Mouse (Mus musculus): Measurements from ENCODE around the gene Tlr9.

Gene Tlr9

DNA sequence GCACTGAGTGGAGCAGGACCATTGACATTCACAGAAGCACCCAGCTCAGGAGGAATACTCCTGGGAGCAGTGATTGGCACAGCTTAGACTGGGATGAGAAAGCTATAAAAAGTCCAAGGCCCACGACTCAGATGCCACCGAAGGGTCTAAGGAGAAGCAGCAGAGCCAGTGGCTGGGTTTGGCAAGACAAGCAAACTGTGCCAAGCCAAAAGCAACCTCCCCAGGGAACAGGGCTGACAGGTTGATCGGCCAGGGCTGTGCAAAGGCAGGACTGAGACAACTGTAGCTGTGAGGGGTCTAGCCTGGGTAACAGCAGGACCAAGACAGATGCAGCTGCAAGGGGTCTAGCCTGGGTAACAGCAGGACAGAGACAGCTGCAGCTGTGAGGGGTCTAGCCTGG lies 10.6 kb downstream of the Tlr9 start:
- no peak for DNase-seq

DNA sequence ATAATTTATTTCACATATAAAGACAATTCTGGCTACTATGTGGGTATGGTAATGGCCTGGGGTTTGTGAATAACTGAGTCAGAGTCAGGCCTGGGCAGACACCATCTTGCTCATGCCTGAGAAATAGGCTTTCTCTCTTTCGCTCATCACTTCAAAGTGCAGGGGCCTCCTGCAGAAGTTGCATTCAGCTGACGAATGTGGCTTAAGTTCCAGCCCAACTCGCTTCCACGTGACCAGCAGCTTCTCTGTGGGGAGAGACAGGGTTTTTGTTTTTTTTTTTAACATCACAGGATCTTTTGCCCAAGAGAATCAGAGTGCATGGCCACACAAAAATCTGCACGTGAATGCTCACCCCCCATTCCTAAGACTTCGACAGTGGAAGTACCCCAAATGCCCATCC lies 11.6 kb downstream of the Tlr9 start:
- no peak for DNase-seq

DNA sequence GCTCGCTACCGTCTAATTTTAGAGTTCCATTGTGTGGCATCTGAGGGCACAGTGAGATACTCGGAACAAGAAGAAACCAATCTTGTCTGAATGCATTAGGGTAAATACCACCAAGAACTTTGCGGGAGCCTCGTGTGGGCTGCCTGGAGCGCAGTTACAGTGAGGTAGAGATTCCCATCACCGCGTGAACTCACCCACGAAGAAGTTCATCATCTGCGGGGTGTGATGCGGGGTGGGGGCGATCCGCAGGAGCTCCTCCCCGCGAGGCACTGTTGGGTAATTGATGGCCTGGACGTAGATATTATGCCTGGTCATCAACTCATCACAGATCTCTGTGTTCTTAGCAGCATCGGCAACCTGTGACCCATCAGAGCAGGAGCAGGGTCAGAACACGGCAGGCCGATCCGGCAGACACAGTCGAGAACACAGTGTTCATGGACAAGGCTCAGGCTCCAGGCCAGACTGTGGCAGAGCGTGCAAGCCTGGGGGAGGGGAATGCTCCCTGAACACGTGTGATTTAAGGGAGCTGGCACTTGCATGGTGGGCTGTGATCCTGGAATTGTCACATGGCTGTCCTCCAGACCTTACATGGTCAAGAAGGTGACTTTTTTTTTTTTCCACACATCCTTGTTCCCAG lies 12.9 kb downstream of the Tlr9 start:
- DNase-seq, result no peak

DNA sequence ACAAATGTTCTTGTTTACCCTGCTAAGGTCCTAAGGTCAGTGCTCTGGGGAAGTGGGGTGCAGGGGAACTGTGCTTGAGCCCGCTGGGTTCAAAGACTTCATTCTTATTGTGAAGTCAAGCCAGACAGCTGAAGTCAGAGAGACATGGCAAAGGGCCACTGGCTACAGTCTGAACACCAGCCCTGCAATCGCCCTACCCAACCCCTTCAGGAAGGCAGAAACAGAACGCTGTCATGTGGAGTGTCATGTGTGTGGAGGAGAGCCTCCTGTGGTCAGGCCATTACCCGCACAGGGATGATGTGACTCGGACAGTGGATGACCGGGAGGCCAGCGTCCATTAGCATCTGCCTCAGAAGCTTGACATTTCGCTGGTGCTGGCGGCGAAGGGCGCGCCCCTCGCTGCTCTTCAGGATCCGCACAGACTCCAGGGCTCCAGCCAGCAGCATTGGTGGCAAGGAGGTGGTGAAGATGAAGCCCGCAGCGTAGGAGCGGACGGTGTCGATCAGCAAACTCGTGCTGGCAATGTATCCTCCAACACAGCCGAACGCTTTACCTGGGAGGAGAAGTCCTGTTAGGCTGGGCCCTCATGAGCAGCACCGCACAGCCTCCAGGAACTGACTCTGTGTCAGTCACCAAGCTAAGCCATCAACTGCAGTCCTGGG lies 13.9 kb downstream of the Tlr9 start:
- no peak for DNase-seq

DNA sequence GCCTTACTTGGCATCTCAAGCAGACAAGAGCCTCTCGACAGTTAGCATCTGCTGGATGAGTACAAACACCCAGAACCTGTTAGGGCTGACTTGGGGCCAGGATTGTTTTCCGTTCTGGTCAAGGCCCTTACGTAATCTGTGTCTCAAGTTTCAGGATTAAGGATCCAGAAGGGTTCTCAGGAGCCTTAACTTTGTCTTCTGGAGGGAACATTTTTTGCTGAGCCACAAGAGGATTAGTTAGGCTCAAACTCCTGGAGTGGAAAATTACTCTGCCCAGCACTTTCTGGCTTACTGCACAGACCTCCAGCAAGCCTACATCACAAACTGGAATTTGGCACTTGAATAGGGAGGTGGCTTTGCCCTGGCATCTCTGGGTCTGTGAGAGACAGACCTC lies 14.4 kb downstream of the Tlr9 start:
- DNase-seq, result no peak

DNA sequence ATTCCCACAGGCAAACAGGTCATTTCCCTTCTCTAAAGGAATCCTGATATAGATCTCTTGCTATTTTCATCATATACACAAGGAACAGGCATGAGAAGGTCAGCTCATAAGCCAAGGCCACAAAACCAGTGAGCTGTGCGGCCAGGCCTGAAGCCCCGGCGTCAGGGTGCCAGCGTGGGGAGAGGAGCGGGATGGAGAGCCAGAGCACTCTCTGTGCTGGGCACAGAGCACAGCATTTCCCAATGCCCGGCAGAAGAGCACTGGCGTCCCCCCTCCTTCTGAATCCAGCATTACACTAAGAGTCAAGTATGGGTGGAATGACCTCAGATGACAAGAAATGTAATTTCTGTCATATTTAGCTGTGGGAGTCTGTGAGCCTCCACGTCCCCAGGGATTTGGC lies 15.0 kb downstream of the Tlr9 start:
- DNase-seq, result no peak

DNA sequence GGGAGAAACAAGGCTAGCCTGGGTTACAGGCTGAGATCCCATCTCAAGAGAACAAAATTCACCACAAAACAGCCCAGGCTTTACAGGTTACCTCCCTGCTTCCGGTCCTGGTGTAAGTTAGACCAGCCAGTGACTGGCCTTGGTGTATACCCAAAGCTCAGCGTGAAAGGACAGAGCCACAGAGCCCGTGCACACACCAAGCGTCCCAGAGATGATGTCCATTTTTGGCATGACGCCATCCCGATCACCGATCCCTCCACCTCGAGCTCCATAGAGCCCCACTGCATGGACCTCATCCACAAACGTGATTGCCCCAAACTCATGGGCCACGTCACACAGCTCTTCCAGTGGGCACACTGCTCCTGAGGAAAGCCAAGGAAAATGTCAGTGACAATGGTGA lies 15.5 kb downstream of the Tlr9 start:
- DNase-seq, result no peak

DNA sequence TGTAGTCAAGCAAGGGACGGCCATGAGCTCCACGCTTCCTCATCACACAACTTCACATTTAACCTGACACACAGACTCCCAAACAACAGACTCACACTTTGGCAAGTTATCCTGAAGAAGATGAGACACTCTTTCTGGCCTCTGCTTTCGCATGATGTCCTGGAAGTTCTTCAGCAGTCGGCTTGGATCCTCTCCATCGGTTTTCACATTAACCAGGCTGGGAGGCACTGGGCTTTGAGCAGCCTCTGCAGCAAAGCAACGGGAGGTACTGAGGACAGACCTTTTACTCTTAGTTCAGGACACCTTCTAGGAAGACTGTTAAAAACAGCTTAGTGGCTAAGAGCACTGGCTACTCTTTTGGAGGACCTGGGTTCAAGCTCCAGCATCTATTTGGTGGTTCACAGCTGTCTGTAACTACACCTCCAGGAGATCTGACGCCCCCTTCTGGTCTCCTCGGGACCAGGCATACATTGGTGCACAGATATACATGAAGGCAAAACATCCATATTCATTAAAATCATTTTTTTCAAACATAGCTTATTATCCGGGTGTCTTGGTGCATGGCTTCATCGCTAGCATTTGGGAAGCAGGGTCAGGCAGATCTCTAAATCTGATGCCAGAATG lies 19.3 kb downstream of the Tlr9 start:
- no peak for DNase-seq

DNA sequence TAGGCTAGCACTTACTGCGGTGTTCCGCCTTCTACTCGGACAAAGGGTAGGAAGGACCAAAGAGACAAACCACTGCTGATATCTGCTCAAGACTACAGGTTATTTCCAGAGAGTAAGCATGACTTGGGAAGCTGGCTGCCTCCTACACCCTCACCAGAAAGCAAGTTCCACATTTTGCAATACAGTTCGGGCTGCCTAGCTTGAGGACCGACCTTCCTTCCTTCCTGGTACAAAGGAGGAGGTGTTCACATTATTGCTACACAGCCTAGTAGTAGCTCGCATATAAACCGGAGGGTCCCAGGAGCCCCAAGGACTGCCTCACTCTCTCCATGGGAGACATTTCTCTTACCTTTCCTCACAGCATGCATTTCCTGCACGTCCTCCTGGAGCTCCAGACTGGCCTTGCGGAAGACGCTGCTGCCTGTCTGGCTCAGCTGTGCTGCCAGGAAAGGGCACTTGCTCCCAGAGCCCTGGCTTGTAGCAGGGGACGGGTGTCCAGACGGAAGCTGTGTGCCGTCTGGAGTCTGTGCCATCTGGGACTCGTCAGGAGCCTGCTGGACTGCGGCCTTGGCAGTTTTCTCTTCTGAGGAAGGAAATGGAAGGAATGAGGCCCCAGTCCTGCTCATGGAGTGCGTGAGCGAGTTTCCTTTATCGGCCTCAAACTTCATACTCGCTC lies 20.6 kb downstream of the Tlr9 start:
- no peak for DNase-seq

DNA sequence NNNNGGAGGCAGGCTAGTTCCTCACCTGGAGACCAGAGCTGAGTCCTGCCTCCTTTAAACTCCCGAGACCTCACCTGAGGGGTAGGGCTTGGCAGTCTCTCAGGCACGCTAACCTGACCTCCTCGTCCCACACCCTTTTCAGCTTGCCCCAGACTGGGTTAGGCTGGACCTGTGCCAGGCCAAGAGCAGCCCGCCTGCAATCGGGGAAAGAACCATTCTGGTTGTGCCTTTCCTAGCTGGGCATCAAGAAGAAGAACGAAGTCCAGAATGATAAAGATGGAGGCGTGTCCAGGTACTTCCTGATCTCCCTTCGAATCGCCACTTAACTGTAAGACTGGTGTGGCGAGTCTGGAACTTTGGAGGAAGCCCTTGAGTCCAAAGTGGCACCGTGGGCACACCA lies 27.2 kb downstream of the Tlr9 start:
- DNase-seq, result no peak

DNA sequence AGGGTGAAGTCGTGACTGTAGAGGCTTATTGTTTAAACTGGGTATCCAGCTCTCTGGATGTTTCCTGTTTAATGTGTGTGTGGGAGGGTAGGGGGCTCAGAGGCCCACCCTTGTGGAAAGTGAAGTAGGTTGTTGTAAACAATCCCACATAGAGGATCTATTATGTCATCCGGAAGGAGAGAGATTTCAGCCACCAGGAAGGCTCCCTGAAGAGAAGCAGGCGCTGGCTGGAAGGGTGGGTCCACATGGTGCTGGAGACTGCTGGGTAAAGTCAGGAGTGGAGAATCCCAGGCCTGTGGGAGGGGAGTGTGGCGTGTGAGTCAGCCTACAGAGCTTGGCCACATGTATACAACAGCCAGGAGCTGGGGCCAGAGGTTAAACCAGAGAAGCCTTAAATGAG lies 27.8 kb downstream of the Tlr9 start:
- no peak for DNase-seq

DNA sequence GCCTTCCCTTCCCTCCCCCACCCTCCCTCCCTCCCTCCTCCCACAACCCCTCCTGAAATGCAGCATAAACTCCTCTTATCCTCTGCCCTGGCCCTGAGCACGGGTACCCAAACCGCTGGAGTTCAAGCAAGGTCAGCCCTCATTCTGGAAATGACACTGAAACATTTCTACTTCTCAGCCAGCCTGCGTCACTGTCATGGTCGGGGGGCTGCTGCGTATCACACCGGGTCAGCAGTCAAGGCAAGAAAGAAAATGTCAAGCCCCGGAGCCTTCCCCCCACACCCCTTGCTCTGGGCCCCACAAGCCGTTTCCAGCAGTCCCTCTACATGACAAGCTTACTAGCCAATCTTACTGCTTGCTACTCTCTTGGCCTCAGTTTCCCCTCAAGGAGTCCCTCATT lies 28.7 kb downstream of the Tlr9 start:
- DNase-seq, result no peak

DNA sequence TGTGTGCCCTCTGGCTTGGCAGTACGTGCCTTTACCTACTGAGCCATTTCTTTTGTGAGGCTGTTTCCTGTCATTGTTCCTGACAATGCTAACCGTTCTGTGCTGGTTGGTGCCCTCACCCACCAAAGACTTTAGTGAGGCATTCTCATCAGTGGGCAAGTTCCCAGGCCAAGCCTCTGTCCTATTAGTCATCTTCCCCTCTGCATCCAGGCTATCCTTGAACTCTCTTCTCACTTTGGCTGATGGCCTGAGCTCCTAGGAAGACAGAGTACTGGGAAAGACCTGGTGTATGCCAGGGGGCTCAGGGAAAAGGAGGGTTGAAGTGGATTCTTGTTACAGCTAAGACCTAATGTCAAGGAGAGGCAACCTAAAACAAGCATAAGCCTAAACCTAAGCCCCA lies 31.6 kb downstream of the Tlr9 start:
- no peak for DNase-seq

DNA sequence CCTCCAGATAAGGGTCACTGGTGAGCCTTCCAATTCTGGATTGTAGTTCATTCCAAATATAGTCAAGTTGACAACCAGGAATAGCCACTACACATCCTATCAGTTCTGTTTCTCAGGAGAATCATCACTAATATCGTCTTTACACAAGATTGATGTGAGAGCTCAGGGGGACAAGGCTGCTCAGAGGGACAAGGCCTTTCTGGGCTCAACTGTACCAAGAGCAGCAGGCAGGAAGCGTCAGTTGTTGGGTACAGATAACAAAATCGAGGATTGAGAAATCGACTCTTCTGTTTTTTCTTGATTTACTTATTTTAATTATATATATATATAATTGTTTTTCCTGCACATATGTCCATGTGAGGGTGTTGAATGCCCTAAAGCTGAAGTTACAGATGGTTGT lies 36.0 kb downstream of the Tlr9 start:
- DNase-seq, result no peak

DNA sequence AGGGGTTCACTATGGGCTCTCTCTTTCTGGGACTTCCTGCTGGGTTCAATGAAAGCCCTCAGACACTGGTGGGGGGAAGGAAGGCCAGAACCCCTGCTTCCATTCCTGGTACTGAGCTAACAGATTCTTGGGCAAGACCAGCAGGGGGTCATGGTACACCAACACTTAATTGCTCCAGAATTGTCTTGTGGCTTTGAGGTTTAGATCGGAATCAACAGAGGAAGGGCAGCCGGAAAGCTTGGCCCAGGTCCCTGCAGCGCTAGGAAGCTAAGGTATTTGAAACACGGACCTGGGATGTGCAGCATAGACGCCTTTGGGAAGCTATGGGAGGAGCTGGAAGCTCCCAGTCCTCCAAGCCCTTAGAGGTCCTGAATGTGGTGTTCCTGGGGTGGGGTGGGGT lies 36.6 kb downstream of the Tlr9 start:
- DNase-seq, result no peak

DNA sequence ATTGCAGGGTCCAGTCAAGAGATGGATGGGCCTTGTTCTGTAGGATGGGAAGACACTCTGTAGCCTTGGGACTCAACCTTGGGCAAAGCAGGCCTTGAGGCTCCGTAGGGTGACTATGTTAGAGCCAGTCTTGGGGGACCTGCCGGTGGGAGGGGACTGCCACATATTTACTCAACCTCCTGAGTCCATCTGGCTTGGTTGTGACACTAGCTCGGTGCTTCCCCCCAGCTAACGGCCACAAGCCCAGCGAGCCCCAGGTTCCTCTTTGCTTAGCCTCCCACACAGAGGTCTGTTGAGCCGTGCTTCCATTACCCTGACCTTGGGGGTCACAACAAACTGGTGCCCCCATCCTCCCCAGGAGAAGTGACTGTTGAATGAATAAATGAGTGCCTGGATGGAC lies 38.7 kb downstream of the Tlr9 start:
- DNase-seq, result no peak

DNA sequence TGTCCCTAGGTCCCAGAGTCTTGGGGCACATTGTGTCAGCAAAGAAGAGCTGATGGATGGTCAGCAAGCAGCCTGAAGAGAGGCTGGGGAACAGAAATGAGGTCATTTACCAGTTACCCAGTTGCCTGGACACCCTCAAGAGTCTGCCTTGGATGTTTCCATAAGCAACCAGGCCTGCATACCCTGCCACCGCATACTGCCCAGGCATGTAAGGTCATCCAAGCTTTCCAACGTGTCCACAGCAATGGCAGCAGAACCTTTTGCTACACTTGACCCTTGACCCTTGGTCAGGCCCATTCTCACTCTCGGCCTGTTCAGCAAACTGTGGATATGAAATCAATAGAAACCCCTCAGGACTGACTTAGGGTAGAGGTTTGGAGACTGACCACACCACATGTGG lies 39.1 kb downstream of the Tlr9 start:
- DNase-seq, result no peak

DNA sequence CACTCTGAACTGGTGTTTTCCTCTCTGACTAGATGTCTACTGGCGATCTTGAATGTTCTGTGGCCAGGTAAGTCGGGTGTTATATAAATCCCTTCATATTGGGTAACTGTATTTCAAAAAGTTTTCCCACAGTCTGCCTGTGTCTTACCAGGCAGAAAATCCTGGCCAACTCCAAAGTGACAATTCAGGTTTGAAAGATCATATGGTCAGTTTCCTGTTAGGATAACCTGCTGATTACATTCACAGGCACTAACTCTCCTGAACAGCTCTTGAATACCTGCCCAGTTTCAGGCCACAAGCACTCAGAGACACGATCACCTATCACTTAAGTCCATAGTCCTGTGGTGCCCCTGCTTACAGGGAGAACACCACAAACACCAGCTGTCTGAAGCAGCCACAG lies 39.7 kb downstream of the Tlr9 start:
- no peak for DNase-seq

DNA sequence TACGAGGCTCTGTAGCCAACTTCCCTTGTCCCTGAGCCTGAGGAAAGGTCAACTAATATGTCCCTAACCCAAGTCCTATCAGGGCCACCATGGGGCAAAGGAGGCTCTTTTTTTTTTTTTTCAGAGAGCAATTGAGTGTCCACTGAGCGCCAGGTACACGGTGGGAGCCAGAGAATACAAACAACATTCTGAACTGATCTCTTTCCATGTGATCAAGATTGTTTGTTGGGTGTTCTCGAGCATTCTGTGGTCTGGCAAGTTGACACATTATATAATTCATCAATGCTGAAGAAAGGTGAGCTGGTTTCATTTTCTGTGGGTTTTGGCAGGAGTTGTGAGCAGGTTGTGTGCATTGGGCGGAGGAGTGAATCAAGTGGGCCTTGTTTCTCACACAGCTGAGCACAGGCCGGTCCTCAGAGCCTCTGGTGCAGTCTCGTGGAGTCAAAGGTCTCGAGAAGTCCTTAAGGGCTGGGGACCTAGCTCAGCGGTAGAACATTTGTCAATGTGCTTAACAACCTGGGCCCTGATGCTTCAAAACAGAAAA lies 41.1 kb downstream of the Tlr9 start:
- DNase-seq, result no peak

DNA sequence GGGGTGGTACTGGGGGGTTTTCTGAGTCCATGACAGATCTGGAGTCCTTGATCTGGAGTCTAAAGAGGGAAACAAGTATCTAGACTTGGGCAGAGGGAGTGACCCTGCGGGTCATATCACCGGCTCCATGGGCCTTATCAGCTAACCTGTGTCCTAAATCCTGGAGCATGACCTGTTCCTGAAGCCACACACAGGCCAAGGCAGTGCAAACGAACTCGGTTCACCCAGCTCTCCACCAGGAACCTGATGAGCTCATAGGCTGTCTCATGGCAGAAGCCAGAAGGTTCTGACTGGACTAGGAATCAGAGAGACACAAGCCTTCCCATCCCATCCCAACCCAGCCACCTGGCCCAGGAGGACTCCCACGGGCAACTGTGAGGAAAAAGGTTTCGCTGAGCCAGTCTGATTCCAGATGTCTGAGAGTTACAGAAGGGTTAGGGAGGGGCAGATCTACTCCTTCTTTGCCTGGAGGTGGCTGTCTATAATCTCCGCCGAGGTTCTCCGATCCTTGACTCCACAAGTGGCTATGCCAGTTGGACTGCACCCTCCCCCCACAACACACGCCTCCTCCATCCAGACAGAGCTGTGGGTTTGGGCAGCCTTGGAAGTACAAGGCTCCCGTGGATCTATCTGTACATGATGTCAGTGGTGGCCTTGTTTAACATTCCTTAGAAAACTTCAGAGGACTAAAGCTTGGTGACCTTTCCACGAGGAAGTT lies 43.1 kb downstream of the Tlr9 start:
- no peak for DNase-seq

DNA sequence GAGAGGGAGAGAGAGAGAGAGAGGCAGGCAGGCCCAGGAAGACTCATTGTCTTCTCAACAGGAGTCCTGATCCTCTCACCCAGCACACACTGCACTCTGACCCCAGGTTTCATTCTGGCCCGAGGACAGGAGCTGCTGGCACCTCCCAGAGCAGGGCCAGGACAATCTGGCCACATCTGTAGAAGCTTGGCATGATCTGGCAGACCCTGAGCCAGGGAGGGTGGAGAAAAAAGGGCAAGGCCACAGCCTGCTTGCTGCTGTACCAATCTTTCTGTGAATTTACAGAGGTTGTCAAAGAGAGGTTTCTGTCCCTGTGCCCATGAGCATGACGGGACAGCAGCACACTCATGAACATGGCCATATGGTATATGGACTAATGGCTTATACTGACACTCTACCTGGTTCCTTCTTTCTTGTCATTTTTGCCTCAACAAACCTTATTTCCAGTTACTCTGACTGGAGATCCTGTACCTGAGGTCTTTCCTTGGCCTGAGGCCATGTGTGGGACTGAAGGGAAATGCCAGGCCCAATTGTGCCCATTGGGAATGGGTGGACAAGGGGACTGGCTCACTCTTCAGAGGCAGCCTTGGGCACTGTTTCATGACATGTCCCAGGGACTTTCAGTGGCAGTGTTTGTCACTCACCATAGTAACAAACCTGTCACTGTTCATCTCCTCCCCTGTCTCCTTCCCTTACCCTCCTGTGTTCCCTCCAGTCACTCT lies 44.7 kb downstream of the Tlr9 start:
- DNase-seq, result no peak

DNA sequence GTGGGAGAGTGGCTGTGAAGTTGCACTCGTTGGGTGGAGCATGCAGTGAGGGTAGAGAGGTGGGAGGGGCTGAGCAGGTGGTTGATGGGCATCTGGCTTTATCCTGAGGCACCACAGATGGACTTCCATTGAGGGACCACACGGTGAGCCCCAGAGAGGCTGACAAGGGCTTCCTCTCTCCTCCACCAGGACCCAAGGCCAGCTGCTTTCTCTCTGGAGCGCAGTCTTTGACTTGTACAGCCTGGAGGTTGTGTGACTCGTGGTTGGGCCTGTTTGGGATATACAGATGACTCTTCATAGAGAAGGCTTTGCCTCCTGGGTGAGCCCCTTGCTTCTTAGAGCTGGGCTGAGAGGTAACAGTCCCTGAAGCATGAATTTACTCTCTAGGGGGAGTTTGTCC lies 46.0 kb downstream of the Tlr9 start:
- no peak for DNase-seq
